In genomic region chr7:75295228-75295865, GRCm38 (mm10) we compare ENCODE assay signal across 11 mouse cellular contexts. TPM values are rescaled to one million over a fixed set of nuclear protein-coding genes. Genes with fewer than 3 reads are reported as not detected.
DNase-seq lines count a peak whose midpoint lies in the region; ATAC-seq and TF ChIP-seq lines count a peak whose summit lies in the region.
"Had no signal": no experiment of that assay in that cellular context is flagged by ENCODE, and none has a peak within 500 bp of the region (broad histone marks: within the 10 kb centered on the region; RNA-seq: fewer than 3 reads in every experiment).

No protein-coding gene starts in this region.

- no peak for TF ChIP-seq CTCF in left cerebral cortex, adult 2 months (IDR thresholded peaks at IDR 0.05)

- H3K4me2 ChIP-seq in hindbrain, embryonic 16.5 days (ENCODE audit: low read length) = no peak overlapping the region
- no peak overlapping the region for H3K4me2 ChIP-seq in neural tube, embryonic 15.5 days
- H3K4me2 ChIP-seq: limb, embryonic 15.5 days had no signal

- no peaks in the 10 kb centered on the region for H3K36me3 ChIP-seq in hindbrain, embryonic 16.5 days (ENCODE audit: control insufficient read depth, insufficient read depth, low read length)
- no peaks in the 10 kb centered on the region for H3K36me3 ChIP-seq in neural tube, embryonic 15.5 days
- H3K36me3 ChIP-seq: limb, embryonic 15.5 days had no signal

- H3K4me1 ChIP-seq in hindbrain, embryonic 16.5 days (ENCODE audit: control insufficient read depth, insufficient read depth, low read depth, low read length) = peaks cover 8% of the 10 kb centered on the region
- H3K4me1 ChIP-seq in neural tube, embryonic 15.5 days = peaks cover 18% of the 10 kb centered on the region

- H3K9me3 ChIP-seq in hindbrain, embryonic 16.5 days (ENCODE audit: control insufficient read depth, low read length) = no peaks in the 10 kb centered on the region
- H3K9me3 ChIP-seq in neural tube, embryonic 15.5 days (replicated peaks) = no peaks in the 10 kb centered on the region
- H3K9me3 ChIP-seq: limb, embryonic 15.5 days had no signal

- 20% methylated on average over 5 of the region's 5 CpGs for WGBS in hindbrain, embryonic 16.5 days
- WGBS in neural tube, embryonic 15.5 days = 12% methylated on average over 5 of the region's 5 CpGs

- H3K27me3 ChIP-seq in hindbrain, embryonic 16.5 days (replicated peaks; ENCODE audit: control insufficient read depth, insufficient read depth, low read length) = no peaks in the 10 kb centered on the region
- no peaks in the 10 kb centered on the region for H3K27me3 ChIP-seq in neural tube, embryonic 15.5 days (replicated peaks)
- H3K27me3 ChIP-seq: limb, embryonic 15.5 days had no signal

- H3K4me3 ChIP-seq in left cerebral cortex, adult 2 months = no peak overlapping the region
- no peak overlapping the region for H3K4me3 ChIP-seq in hindbrain, embryonic 16.5 days (ENCODE audit: low read length)
- no peak overlapping the region for H3K4me3 ChIP-seq in neural tube, embryonic 15.5 days (replicated peaks)
- H3K4me3 ChIP-seq: layer of hippocampus, adult 2 months; limb, embryonic 15.5 days had no signal

- peak overlapping the region; percentile 52 for H3K27ac ChIP-seq in left cerebral cortex, adult 2 months
- no peak overlapping the region; the same call in 1 of the 2 replicates for H3K27ac ChIP-seq in hindbrain, embryonic 16.5 days (ENCODE audit: low read depth, low read length)
- peak overlapping the region; percentile 58 for H3K27ac ChIP-seq in neural tube, embryonic 15.5 days (replicated peaks)
- H3K27ac ChIP-seq: limb, embryonic 15.5 days had no signal

- ATAC-seq in hindbrain, embryonic 16.5 days = peak; percentile 52; the same call in 1 of the 2 replicates
- ATAC-seq in neural tube, embryonic 15.5 days (ENCODE audit: low FRiP score) = no peak

- intact Hi-C loops in left cerebral cortex, adult 2 months (cut with DNase I) = no loop called here

- no peak overlapping the region for H3K9ac ChIP-seq in hindbrain, embryonic 16.5 days (ENCODE audit: low read depth, low read length)
- H3K9ac ChIP-seq in neural tube, embryonic 15.5 days (replicated peaks) = no peak overlapping the region
- H3K9ac ChIP-seq: limb, embryonic 15.5 days had no signal

- peak; percentile 52 for DNase-seq in cerebellum, adult 9-10 months
- no peak for DNase-seq in cerebellum, postnatal 36 days
- DNase-seq in left cerebral cortex, adult 2 months (ENCODE audit: extremely low spot score in 1 of 2, low spot score in 2 of 2) = no peak
- no peak for DNase-seq in left cerebral cortex, adult 8-10 months (ENCODE audit: low spot score in 2 of 2)
- DNase-seq in adrenal gland, adult (ENCODE audit: inconsistent age in 2 of 2, low spot score in 1 of 2) = no peak
- DNase-seq in right cerebral cortex, postnatal 4 days = no peak

RNA-seq across cellular contexts. Expression of gene Sv2b, which starts 13.7 kb away (rescaled TPM):
- 100 to 1,000 TPM; 348 to 386 TPM for total RNA-seq in left cerebral cortex, adult 2 months (2021)
- 100 to 1,000 TPM; 309 to 345 (median 330) TPM for total RNA-seq in left cerebral cortex, adult 8-10 months (2022)
- 20.4 and 23.5 TPM in 2 replicates for polyA plus RNA-seq in hindbrain, embryonic 16.5 days (2015; fragmentation: Nextera tagmentation; extraction: Ambion mirVana)
- polyA plus RNA-seq in neural tube, embryonic 15.5 days (2015; fragmentation: Nextera tagmentation; extraction: Ambion mirVana) = 17.9 and 20.2 TPM in 2 replicates
- total RNA-seq: MEL had no signal
